Mouse (Mus musculus): Measurements from ENCODE around the gene Tmem102.

- TF ChIP-seq POLR2A (IDR thresholded peaks at IDR 0.05; ENCODE audit: insufficient read depth, low read length) (no peak), CTCF (IDR thresholded peaks at IDR 0.05; ENCODE audit: low read depth, low read length) (no peak)
Measured at GRCm38 (mm10) chr11:69822080-69822479, 16.7 kb upstream of the Tmem102 start, which contains the start of gene Spem1.
